Mouse (Mus musculus): Measurements from ENCODE around the gene Dll4.

GRCm38 (mm10) chr2:119364969-119365368, 39.4 kb downstream of the Dll4 start:
- no peak for TF ChIP-seq CTCF (conservative IDR thresholded peaks at IDR 0.05; ENCODE audit: insufficient read depth, insufficient read length, low read depth, low read length)
- no peak for TF ChIP-seq POLR2A (IDR thresholded peaks at IDR 0.05; ENCODE audit: low read depth, low read length)
